Mouse (Mus musculus) ovary, adult 18-20 months (tissue): ENCODE data around the gene Hexa.

Experiments
- DNase-seq: peaks from one replicate; pipeline ENCODE4 v3.0.0; 2022; ENCODE audit warnings: low spot score, mixed read lengths

The Hexa gene

GRCm38 (mm10) chr9:59553719-59554118, 14.4 kb downstream of the Hexa start:
- no peak for DNase-seq

DNA sequence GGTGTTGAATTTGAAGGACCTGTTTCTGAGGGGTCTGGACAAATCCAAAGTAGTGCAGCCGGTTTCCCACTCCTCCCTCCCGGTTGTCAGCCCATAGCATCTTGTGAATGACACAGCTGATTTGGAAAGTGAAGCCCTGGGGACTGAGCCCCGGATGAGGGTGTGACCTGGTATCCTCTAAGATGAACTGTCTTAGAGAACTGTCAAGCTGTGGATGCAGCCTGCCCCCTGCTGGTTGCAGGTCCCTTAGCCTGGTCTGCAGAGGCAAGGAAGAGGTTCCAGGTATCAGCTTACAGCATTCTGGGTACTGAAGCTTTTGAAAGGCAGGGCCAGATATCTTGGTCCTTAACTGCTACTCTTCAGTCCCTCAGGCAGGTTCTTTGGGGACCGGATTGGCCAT, 26.3 kb downstream of the Hexa start:
- DNase-seq = peak; percentile 37

- DNase-seq = peak; percentile 16
These were observed 27.8 kb downstream of the Hexa start for GRCm38 (mm10) chr9:59567111-59567510.

- no peak for DNase-seq
These were observed 32.5 kb downstream of the Hexa start for GRCm38 (mm10) chr9:59571852-59572251.

DNA sequence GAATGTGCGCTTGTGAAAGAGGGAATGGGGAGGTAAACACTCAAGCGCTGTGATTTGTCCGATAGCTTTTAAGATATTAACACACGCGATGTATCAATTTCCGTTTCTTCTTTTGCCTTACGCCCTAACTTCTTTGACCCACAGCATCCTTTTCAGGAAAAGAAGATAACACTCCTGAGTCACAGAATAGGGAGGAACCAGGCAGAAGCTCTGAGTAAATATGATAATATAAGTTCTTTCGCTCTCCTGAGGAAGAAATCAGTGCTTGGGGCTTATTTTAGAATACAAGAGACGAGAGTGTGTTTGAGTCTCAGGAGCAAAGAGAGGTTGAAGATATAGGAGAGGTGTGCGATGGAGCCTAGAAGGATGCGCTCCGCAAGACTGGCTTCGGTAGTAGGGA, 38.1 kb downstream of the Hexa start:
- no peak for DNase-seq

DNA sequence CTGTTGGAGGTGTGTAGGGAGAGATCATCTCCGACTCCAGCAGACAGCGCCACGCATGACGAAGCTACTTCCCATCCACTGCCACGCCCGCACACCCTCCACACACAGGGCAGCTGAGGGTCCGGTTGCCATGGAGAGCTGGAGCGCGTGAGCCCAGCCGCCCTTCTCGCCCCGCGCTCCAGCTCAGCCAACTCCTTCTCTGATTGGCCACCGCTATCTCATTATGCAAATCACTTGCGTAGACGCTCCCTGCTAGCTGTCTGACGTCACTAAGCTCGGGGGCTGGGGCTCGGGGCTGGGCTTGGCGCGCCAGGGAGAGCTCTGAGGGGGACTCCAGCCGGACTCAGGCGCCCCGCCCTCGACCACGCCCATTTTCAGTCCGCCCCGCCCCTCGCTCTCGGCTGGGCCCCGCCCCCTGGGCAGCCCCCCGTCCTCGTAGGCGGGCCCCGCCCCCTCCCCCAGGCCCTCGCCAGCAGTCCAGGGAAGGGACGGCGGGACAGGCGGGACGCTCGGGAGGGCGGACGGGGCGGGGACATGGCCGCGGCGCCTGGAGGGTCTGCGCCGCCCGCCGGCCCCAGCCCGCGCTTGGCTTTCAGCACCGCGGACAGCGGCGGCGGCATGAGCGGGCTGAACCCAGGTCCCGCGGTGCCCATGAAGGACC, 38.6 kb downstream of the Hexa start, which contains the start of gene Celf6:
Gene Celf6, plus strand, starts transcription at position 74 of the 661 bp plus-strand sequence.
- DNase-seq = peak; percentile 94

DNA sequence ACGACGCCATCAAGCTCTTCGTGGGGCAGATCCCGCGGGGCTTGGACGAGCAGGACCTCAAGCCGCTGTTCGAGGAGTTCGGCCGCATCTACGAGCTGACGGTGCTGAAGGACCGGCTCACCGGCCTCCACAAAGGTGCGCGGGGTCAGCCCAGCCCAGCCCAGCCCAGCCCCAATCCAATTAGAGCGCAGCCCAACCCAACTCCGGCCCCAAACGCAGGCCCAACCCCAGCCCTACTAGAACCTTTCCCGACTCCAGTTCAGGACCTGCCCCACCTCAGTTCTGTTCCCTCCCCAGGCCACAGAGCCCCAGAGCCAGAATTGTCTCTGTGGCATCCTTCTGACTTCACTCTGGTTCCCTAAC, 39.1 kb downstream of the Hexa start:
- DNase-seq = no peak

DNA sequence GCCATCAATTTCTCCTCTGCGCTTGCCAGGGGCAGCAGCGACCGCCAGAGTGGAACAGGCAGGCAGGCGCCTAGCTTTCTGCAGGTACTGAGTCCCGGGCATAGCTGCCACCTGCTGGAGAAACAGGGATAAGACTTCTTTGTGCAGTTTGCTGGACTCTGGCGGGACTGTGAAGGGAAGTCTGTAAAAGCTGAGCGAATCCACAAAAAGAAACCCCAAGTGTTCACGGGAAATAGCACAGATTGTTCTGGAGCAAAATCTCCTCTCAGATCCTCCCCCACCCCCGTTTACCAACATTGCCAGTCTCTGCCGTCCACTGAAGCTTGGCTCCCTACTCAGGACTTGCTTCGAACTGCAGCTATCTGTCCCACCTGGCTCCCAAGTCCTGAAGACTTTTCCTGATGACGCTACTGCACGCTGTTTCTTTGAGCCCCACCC, 45.5 kb downstream of the Hexa start:
- peak; percentile 56 for DNase-seq

GRCm38 (mm10) chr9:59588252-59588651, 48.9 kb downstream of the Hexa start:
- DNase-seq = no peak

DNA sequence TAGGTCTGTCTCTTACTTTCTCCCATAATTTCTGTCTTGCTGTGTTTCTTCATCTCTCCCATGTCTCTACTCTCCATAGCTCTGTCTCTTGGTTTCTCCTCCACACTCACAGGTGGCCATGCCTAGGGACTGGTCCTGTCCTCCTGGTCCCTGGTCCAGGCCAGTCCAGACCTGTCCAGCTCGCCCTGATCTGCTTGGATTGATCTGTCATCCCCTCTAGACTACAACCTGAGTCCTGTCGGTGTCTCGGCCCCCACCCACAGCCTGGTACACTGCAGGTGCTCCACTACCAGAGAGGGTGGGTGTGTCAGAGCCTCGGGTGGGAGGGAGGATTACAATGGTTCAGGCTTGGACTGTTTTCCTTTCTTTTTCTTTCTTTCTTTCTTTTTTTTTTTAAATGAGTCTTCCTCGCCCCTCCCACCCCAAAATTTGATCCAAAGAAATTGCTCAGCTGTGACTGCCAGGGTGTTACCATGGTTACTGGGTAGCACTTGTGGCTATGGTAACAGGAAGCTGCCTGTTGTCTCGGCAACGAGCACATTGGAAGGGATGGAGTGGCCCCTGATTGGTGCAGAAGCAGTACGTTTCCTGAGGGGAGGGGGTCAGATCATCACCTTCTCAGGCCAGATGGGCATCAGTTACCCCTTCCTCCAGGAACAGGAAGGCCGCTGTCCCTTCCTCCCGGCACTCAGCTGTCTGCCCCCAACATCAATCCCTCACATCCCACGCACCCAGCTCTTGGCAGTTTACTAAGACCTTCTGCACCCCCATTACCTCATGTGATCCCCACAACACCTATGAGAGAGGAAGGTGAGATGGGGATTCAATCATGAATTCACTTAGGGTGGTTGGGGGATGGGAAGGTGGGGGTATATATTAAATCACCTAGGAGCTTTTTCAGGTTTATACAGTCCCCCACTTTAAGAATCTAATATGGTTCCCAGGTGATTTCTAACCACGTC, 49.7 kb downstream of the Hexa start:
- no peak for DNase-seq

DNA sequence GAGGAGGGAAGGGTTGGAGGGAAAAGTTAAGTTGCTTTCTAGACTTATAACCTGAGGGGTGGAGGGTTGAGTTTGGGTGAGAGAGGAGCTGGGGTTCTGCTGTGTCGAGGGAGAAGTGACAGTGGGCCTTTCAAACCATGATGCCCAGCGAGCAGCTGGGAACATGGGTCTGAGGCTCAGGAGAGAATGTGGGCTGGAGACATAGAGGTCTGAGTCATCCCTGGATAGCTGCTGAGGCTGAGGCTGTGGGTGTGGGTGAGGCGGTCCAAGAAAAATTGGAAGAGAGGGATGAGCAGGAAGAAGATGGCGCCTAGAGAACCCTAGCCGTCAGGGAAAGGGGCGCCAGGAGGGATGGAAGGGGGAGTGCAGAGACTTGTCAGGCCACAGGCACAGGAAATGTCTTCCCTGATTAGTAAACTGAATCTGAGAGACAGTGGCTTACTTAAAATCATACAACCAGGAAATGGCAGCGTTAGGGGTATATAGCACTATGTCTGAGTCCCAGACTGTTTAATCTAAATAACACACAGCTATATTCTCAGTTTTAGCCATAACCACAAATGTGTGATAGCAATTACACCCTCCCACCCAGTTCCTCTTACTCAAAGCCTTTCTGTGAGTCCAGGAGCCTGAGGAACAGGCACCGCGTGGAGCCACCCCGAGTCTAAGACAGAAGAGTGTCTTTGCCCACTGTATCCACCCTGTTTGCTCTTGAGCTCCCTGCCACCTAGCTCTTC, 50.5 kb downstream of the Hexa start:
- DNase-seq = no peak

- no peak for DNase-seq
These were observed 62.3 kb downstream of the Hexa start for GRCm38 (mm10) chr9:59601661-59602060.

GRCm38 (mm10) chr9:59605967-59606366, 66.6 kb downstream of the Hexa start:
- DNase-seq = no peak

DNA sequence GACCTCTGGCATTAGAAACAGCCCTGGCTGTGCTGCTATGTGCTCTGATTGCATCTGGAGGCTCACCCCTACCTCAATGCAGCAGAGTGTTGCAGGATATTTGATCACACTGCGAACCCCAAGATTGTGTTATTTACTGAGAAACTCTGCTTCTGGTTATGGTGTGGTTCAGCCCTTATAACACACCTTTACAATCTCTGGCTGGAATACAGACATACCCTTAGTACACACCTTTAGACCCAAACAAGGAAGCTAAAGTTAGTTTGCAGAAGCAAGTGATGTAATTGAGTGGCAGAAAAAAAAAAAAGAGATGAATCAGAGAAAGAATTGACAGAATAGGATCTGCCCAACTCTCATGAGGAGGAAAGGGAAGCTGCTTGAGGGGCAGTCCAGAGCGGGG, 71.6 kb downstream of the Hexa start:
- no peak for DNase-seq
